Mouse (Mus musculus) left cerebral cortex, postnatal 14 days (tissue): Measurements from ENCODE around the gene Mpg. TPM values are rescaled to one million over a fixed set of nuclear protein-coding genes. Genes with fewer than 3 reads are reported as not detected.

ENCODE experiments used
- DNase-seq, 2 experiments: peaks; one replicate each; pipeline ENCODE4 v3.0.0; 2021 to 2022; ENCODE audit warnings: low spot score in 2 of 2, mixed read lengths in 1 of 2
- intact Hi-C: fragments of 180-260 bp; cut with DNase I; formaldehyde crosslinking; loops from one replicate; pipeline ENCODE4 v1.15.1; 2025
- total RNA-seq, 2 experiments: library from RNA; stranded (reverse); gene quantifications; 2 replicates each; pipeline ENCODE4 v1.2.3; 2021

Mpg gene
- total RNA-seq, 2 experiments from 2014 or later, result 18.7 to 20.5 TPM

DNA sequence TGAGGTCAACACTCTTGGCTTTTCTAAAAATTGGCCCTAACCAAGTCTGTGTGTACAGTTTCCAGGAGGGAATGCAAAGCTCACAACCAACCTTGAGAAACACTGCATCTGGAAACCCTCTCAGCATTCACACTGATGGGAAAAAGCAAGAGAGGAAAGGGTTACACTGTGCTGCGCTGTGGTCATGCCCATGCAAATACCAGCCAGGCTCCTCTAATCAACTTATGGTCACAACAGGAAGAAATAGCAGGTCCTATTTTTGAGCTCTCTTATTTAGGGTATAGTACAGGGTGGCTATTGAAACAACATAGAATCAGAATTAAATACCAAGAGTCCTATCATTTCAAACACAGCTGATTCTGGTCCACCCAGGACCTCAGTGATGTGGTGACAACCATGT lies 18.3 kb downstream of the Mpg start:
- DNase-seq, result no peak
- intact Hi-C loops, result no loop called here

DNA sequence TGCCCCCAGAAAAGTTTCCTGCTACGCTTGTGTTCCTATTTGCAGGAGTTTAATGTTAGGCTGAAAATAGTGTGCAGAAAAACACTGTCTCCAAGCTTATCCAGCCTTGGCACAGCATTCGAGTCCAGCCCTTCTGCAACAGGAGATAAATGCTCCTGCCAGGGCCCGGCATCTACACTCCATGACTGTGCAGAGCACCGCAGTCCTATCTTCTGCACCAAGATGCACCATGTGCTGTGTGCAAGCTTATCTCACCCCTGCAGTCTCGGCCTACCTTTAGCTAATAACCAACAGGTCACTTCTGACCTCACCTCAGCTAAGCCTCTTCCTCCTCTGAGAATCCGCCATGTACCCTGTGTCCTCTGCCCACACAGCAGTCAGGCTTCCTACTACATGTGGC lies 19.3 kb downstream of the Mpg start:
- intact Hi-C loops, result no loop called here
- no peak for DNase-seq

DNA sequence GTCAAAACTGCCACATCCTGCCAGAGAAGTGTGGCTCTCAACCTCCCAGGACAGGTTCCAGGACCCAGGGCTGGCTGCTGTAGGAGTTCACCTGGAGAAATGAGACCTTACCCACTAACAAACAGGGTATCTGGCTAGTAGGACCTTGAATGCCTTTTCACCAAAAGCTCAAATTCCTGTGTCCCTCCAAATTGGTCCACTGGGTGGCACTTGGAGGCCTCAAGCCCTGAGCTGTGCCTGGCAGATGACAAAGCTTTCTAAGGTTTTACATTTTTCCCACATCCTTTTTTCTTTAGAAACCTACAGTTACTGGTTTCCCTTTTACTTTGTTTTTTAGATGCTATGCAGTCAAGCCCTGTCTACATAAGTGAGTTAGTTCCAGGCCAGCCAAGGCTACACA lies 20.8 kb downstream of the Mpg start:
- peak in 1 of 2 experiments; percentile 22 for DNase-seq
- intact Hi-C loops, result no loop called here

DNA sequence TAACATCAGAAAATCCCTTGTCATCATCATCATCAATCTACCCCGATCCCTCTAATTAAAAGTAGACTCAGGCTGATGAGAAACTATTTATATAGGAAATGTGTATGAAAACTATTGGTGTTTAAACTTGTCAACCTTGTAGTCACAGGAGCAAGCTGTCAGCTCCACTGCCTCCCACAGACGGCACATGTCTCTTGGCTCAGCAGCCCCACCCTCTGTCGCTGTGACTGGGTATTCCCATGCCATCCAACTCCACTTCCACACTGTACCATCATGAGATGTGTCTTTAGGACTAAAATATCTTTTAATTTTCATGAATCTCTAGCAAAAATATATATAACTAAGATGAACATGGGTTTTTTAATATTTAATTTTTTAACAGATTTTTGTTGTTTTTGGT lies 22.0 kb downstream of the Mpg start:
- intact Hi-C loops, result no loop called here
- DNase-seq, result peak in 1 of 2 experiments; percentile 5

DNA sequence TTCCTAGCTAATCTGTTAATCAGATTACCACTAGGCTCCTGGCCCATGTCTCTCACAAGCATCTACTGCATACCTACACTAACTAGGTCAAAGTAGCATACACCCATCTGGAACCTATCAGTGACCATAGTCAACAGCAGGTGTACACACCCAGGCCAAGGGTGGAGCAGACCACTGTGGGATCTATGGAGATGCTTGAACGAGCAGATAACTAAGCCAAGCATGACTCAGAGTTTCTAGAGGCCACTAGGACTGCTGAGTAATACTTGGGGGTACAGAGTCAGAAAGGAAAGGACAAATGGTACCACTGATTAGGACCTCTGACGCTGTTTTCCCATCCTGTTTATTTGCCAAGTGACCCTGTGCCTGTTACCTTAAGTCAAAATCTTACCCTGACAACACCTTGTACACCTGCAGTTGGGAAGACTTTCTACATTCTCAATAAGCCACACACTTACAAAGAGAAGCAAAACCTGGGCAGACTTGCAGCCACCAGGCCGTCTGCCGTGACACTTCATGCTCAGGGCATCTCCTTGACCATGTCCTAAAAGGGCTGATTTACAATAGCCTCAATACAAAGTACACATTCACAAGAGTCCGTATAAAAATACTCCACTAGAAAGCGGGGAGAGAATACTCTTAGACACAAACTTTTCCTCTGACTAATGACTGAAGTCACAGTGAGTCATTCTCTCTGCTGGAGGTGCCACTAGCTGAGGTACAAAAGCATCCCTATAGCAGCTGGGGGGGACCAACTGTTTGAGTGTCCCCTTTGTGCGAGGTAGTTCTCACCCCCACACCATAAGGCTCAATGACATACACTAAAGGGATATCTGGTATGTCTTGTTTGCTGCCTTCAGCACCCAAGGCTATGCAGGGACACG lies 24.8 kb downstream of the Mpg start:
- intact Hi-C loops, result no loop called here
- DNase-seq, result no peak

DNA sequence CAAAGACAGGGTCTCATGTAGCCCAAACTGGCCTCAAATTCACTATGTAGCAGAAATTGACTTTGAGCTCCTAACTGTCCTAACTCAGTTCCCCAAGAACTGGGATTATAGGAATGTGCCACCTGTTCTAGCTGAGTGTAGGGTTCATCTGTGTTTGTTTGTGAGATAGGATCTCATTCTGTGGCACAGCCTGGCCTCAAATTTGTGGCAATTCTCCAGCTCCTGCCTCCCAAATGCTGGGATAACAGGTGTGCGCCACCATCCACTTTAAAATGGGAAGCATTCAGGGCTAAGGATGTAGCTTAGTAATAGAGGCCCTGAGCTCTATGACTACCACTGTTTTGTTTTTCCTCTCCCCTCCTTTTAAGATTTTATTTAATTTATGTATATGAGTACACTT lies 26.8 kb downstream of the Mpg start:
- intact Hi-C loops, result no loop called here
- no peak for DNase-seq

DNA sequence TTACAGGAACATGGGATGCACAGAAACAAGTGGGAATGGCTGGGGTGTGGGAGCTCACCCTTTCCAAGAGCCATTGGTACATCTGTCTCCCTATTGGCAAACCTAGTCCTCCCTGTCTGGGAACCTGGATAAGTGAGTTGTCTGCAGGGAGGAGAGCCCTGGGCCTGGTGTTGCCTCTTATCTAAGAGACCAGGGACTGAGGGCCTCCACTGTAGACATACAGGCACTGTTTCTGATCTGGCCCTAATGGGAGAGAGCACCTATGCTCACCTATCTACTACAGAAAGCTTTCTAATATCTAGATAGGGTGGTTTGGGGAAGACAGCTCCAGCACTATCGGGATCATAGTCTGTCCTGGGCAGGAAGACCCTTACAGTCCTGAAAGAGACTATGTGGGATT lies 29.8 kb downstream of the Mpg start:
- intact Hi-C loops, result no loop called here
- no peak for DNase-seq

DNA sequence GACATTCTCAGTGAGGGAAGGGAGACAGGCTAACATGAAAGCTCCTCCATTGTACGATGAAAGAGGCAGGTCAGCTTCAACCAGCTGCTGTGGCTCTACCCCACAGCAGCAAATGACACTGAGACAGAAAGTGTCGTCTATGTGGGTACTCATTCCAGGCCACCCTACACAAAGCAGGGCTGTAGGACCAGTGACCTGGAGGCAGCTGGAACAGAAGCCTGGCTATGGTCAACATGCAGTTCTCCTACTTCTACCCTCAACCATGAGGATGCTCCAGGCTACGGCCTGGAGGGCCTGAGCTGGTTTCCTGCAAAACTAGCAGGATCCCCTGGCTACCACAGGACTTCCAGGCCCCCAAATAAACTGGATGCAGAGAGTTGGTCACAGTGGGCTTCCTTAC lies 30.3 kb downstream of the Mpg start:
- no peak for DNase-seq
- intact Hi-C loops, result no loop called here

DNA sequence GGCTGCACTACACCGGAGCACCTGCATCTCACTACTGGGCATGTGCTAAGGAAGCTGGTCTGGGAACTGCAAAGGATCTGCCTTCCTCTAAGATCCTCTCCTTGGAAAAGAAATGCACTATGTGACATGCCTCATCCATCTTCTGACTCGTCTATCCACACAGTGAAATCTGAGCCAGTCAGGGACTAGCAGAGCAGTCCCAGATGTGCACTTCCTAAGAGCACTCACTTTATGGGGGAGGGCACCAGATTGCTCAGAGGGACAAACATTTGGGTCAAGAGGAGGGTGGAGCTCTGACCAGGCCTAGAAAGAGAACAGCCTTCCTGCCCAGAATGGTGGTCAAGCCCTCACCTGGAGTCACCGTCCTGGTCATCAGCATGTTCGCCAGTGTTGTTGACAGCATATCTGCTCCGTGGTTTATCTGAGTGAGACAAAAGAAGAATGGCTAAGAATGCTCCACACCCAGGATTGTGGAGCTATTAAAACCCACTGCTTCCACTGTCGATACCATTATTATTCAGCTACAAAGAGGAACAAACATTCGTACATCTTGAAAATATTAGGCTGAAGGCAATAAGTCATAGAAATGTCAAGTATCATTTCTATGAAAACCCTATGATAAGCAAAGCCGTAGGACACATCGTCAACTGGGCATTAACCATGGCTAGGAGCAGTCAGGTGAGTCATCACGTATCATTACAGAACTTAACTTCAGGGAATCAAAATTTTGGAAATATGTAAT lies 36.5 kb downstream of the Mpg start:
- intact Hi-C loops, result no loop called here
- no peak for DNase-seq

DNA sequence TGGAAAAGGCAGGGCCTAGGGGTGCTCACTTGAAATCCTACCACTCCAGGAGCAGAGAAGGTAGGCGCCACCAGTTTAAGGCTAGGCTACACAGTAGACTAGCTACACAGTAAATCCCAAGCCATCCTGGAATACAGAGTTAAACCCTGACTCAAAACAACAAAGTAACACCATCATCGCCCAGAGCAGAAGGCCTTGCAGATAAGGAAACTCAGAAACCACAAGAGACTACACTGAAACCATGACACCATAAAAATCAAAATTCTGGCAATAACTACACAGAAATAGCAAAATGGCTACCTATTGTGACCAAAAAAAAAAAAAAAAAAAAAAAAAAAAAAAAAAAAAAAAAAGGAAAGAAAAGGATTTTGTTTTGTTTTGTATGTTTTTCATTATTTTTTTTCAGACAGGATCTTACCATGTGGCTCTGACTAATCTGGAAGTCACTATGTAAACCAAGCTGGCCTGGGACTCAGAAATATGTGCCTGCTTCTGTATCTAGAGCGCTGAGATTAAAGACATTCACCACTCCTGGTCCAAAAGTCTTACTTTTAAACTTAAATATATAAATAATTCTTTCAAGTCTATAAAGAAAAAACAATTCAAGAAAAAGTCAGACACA lies 38.9 kb downstream of the Mpg start:
- intact Hi-C loops, result no loop called here

DNA sequence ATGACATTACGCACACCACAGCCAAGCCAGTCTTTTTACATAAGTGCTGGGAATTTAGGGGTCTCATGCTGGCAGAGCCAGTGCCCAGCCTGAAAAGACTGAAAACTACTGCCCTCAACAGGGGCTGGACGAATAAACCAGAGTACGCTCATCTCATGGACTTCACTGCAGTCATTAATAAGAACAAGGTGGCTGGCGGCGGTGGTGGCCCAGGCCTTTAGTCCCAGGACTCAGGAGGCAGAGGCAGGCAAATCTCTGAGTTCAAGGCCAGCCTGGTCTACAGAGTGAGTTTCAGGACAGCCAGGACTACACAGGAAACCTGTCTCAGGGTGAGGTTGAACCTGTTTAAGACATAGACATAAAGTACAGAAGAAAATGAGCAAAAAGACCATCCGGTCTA lies 39.9 kb downstream of the Mpg start:
- no peak for DNase-seq
- intact Hi-C loops, result no loop called here

More for the DNA sequence above, 38.9 kb downstream of the Mpg start:
- no peak for DNase-seq

DNA sequence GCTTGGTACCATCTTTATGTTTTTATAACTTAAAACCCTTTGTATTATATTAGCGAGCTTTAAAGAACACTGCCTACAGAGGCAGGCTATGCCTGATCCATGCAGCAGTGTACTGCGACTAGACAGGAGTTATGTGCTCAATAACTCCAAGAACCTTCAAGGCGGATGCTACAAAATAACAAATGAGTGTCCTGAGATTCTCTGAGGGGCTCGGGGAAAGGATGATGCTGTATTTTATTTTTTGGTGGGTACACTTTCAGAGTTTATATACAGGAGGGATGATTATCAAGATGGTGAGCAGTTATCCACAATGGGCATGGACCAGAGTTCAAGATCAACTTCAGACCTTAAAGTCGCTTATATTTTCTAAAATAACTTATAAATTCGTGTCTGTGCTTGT lies 40.5 kb downstream of the Mpg start:
- intact Hi-C loops, result no loop called here
- no peak for DNase-seq

DNA sequence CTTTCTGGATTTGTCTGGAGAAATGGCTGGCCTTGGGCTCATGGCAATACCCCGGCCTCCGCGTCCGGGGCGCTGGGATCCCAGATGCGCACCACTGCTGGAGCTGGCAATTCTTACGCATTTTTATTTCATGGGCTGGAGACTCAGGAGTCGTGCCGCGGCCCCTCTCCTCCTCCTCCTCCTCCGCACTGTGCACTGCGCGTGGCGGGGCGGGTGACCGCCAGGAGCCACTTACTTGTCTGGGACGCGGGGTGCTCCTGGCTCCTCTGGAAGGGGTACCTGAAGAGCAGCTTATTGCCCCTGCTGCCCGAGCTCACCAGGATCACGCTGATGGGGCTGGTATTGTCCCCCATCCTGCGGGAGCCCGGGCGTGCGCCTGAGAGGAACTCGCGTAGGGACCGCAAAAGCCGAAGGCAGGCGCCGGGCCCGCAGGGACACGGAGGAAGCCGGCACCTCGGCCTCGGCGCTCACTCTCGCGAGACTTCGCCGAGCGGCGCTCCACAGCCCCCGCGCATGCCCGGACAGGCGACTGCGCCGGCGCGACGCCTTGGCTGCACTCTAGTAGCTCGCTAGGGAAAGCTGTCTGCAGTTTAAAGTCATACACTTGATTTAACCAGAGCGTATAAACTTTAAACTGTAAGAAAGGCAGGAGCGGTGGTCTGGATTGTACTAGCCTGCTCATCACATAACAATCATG lies 41.0 kb downstream of the Mpg start, which contains the start of gene Nprl3:
Gene Nprl3, minus strand, starts transcription at position 520 of the 697 bp plus-strand sequence.
- intact Hi-C loops, result no loop called here
- peak; percentile 97 for DNase-seq

DNA sequence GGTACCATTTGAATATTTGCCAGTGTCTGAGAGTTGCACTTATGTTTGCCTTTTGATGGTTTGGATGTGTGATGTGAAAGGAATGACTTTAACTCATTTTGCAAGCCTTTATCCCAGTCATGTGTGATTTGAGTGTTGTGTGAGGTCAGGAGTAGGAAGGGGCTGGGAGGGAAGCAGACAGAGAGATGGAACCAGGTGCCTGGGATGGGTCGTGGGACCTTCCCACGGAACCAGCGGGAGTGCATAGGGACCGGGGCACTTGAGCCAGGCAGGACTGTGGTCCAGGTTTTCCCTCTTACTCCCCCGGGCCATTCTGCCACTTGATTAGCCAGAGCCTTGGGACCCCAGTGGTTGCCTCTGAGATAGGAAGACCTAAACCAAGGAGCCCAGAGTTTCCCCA lies 41.7 kb downstream of the Mpg start:
- DNase-seq, result no peak
- intact Hi-C loops, result no loop called here

DNA sequence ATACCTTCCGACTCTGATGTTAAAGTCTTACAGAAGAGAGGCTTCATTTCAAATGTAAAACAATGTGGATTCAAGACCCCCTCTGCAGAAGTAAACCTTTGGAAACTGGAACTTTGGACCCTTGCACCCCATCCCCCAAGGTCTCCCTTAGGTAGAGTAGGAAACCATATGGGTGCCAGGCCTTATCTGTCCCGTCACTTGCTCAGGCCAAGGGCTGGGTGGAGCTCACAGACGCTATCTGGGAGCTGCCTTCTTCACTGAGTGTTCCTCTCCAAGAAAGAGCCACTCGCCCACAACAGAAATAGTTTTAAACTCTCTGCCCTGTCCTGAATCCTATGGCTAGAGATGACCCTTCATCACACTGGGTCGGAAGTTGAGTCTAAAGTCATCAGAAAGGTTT lies 42.6 kb downstream of the Mpg start:
- DNase-seq, result no peak
- intact Hi-C loops, result no loop called here

DNA sequence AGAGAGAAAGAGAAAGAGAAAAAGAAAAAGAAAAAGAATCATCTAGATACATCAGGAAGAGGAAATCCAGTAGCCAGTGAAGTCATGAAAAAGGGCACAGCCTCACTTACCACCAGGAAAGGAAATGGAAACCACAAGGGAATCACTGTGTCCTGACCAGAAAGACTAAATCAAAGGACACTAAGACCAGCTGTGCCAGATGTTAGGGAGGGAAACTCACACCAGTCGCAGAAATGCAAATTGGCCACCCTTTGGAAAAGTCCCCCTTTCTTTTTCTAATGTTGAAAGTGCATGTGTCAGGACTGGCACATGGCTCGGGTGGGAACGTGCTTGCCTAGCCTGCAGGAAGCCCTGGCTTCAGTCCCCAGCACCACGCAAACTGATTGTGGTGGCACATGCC lies 44.9 kb downstream of the Mpg start:
- intact Hi-C loops, result no loop called here
- DNase-seq, result no peak

DNA sequence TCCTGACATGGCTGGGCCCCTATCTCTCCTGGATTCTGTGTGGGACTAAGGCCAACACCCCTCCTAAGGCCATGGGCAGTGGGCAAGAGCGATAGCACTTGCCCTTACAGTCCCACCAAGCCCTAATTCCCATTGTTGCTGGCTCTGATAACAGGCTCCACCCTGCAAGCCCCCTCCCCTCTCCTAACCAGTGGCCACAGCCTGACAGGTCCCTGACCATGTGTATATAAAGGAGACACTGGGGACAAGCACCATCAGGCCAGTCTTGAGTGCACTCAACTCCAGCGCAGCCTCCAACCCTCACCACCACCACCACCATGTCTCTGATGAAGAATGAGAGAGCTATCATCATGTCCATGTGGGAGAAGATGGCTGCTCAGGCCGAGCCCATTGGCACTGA lies 50.0 kb downstream of the Mpg start, which contains the start of gene Hba-x:
Gene Hba-x, plus strand, starts transcription at position 54 of the 400 bp plus-strand sequence.
- intact Hi-C loops, result no loop called here
- DNase-seq, result no peak

DNA sequence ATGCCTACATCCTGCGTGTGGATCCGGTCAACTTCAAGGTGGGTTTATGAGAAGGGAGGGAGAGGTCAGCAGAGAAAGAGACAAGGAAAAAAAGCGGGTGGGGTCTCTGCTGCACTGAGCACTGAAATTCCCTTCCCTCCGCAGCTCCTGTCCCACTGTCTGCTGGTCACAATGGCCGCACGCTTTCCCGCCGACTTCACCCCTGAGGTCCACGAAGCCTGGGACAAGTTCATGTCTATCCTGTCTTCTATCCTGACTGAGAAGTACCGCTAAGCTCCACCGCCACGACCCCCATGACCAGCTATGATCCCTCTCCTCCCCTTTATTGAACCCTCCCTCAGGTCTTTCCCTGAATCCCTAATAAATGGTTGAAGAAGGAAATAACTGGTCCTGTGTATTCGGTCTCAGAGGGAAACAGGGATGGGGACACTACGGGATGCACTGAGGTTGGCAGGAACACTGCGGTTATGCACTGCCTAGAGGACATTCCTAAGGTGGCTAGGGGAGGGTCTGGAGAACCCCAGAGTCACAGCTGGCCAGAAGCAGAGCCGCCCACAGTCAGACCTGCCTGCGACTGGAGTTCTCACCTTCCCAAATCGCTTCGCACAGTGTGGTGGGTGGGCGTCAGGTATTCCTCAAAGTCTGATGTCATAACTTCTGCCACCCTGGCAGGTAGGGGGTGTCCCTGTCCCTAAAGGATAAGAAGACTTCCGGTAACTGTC lies 51.6 kb downstream of the Mpg start:
- intact Hi-C loops, result no loop called here

DNA sequence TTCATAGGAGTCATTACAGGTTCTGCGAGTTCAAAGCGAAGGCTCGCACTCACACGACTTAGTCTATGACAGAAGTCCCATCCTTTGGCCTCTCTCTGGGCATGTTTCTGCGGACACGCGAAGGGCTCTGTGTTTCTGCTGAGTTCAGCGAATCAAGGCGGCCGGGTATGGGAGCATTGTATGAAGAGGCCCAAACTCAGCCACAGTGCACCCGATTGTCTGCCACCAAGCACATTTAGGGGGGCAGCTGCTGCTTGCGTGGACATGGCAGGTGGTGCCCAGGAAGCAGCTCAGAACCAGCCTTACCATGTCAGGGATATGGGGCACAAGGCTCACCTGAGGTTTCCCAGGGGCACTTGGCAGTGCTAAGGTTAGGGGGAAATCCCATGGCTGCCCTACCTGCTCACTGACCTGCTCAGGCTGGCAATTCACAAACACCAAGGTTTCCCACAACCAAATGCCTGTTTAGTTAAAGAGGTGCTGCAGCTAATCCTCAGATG lies 52.2 kb downstream of the Mpg start:
- intact Hi-C loops, result no loop called here
- DNase-seq, result no peak

More for the DNA sequence above, 51.6 kb downstream of the Mpg start:
- no peak for DNase-seq
